Comparison of ENCODE assay signal across 1 mouse cellular context in genomic region chr2:177787351-177787750, GRCm38 (mm10). TPM values are rescaled to one million over a fixed set of nuclear protein-coding genes. Genes with fewer than 3 reads are reported as not detected.
"Had no signal": no experiment of that assay in that cellular context is flagged by ENCODE, and none has a peak within 500 bp of the region (broad histone marks: within the 10 kb centered on the region; RNA-seq: fewer than 3 reads in every experiment).

No protein-coding gene starts in this region.

RNA-seq across cellular contexts. Expression of gene Gm14322, which starts 28.3 kb away (rescaled TPM):
- polyA plus RNA-seq: erythroblast, embryonic 14.5 days had no signal

RNA-seq across cellular contexts. Expression of gene Gm14325, which starts 52.8 kb away (rescaled TPM):
- polyA plus RNA-seq: erythroblast, embryonic 14.5 days had no signal
